ENCODE assay signal across 25 mouse cellular contexts in the genomic region with DNA sequence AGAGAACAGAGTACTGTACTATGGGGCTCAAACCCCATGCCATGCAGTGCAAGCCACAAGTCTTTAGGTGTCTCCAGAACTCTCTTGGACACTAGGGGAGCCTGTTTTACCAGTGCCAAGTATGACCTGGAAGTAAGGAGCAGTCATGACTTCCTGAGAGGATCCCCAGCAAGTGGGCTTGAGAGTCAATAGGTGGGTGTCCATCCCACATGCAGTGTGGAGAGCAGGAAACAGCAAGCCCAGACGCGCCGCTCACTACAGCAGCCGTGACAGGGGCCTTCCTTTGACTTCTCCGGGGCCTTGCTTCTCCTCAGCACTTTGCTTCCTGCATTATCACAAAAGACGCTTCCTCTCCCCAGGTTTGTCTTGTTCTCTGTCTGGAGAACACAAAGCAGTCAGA. TPM values are rescaled to one million over a fixed set of nuclear protein-coding genes. Genes with fewer than 3 reads are reported as not detected.
DNase-seq lines count a peak whose midpoint lies in the region; ATAC-seq and TF ChIP-seq lines count a peak whose summit lies in the region.
"Had no signal": no experiment of that assay in that cellular context is flagged by ENCODE, and none has a peak within 500 bp of the region (broad histone marks: within the 10 kb centered on the region; RNA-seq: fewer than 3 reads in every experiment).

No protein-coding gene starts in this region.

- H3K4me1 ChIP-seq in forebrain, embryonic 11.5 days (replicated peaks; ENCODE audit: control insufficient read depth, insufficient read depth, low read length), result no peaks in the 10 kb centered on the region
- no peaks in the 10 kb centered on the region for H3K4me1 ChIP-seq in forebrain, embryonic 15.5 days
- 0 out of 2 replicates have a peak, but pooled peaks cover 3% of the 10 kb centered on the region for H3K4me1 ChIP-seq in kidney, postnatal 0 days (replicated peaks; ENCODE audit: insufficient read depth, low read length)
- no peaks in the 10 kb centered on the region for H3K4me1 ChIP-seq in midbrain, embryonic 11.5 days (ENCODE audit: control insufficient read depth, insufficient read depth, low read length)
- H3K4me1 ChIP-seq in midbrain, embryonic 15.5 days, result no peaks in the 10 kb centered on the region
- H3K4me1 ChIP-seq: embryonic facial prominence, embryonic 12.5 days; forebrain, embryonic 13.5 days; hindbrain, embryonic 13.5 days; intestine, embryonic 15.5 days had no signal

- no peaks in the 10 kb centered on the region for H3K27me3 ChIP-seq in forebrain, embryonic 11.5 days (ENCODE audit: control insufficient read depth, insufficient read depth, low read length)
- H3K27me3 ChIP-seq in forebrain, embryonic 15.5 days, result peaks cover 5% of the 10 kb centered on the region; the same call in 1 of the 2 replicates
- H3K27me3 ChIP-seq in kidney, postnatal 0 days (ENCODE audit: insufficient read depth, low read length), result no peaks in the 10 kb centered on the region
- H3K27me3 ChIP-seq in midbrain, embryonic 11.5 days (ENCODE audit: control insufficient read depth, insufficient read depth, low read length), result no peaks in the 10 kb centered on the region
- no peaks in the 10 kb centered on the region for H3K27me3 ChIP-seq in midbrain, embryonic 15.5 days (replicated peaks)
- H3K27me3 ChIP-seq: CH12.LX; embryonic facial prominence, embryonic 12.5 days; intestine, embryonic 15.5 days; Patski had no signal

- 88% methylated on average over 6 of the region's 6 CpGs for WGBS in forebrain, embryonic 11.5 days
- 87% methylated on average over 6 of the region's 6 CpGs for WGBS in forebrain, embryonic 15.5 days
- 82% methylated on average over 6 of the region's 6 CpGs for WGBS in kidney, postnatal 0 days
- WGBS in midbrain, embryonic 11.5 days, result 87% methylated on average over 6 of the region's 6 CpGs
- 80% methylated on average over 6 of the region's 6 CpGs for WGBS in midbrain, embryonic 15.5 days

- no peak overlapping the region for H3K4me2 ChIP-seq in forebrain, embryonic 11.5 days (ENCODE audit: low read depth, low read length, severe bottlenecking)
- H3K4me2 ChIP-seq in forebrain, embryonic 15.5 days (replicated peaks), result no peak overlapping the region
- no peak overlapping the region for H3K4me2 ChIP-seq in kidney, postnatal 0 days (ENCODE audit: low read length)
- H3K4me2 ChIP-seq in midbrain, embryonic 11.5 days, result no peak overlapping the region
- no peak overlapping the region for H3K4me2 ChIP-seq in midbrain, embryonic 15.5 days
- H3K4me2 ChIP-seq: embryonic facial prominence, embryonic 12.5 days; forebrain, embryonic 13.5 days; heart, embryonic 13.5 days; hindbrain, embryonic 13.5 days; intestine, embryonic 15.5 days had no signal

- H3K9me3 ChIP-seq in forebrain, embryonic 11.5 days (ENCODE audit: control insufficient read depth, low read length), result no peaks in the 10 kb centered on the region
- no peaks in the 10 kb centered on the region for H3K9me3 ChIP-seq in forebrain, embryonic 15.5 days
- no peaks in the 10 kb centered on the region for H3K9me3 ChIP-seq in kidney, postnatal 0 days (replicated peaks; ENCODE audit: low read length)
- H3K9me3 ChIP-seq in midbrain, embryonic 11.5 days (ENCODE audit: control insufficient read depth, low read length), result no peaks in the 10 kb centered on the region
- H3K9me3 ChIP-seq in midbrain, embryonic 15.5 days, result no peaks in the 10 kb centered on the region
- H3K9me3 ChIP-seq: embryonic facial prominence, embryonic 12.5 days; forebrain, embryonic 13.5 days; heart, embryonic 10.5 days; heart, embryonic 13.5 days; hindbrain, embryonic 10.5 days; hindbrain, embryonic 13.5 days; intestine, embryonic 15.5 days had no signal

- peak; percentile 8; the same call in 1 of the 2 replicates for TF ChIP-seq CTCF in kidney, postnatal 0 days (IDR thresholded peaks at IDR 0.05; ENCODE audit: low read depth)

- ATAC-seq in forebrain, embryonic 11.5 days (replicated peaks; ENCODE audit: low FRiP score), result no peak
- no peak for ATAC-seq in forebrain, embryonic 15.5 days (replicated peaks)
- no peak for ATAC-seq in kidney, postnatal 0 days (replicated peaks; ENCODE audit: low FRiP score, low read depth)
- no peak for ATAC-seq in midbrain, embryonic 11.5 days (ENCODE audit: low FRiP score)
- no peak for ATAC-seq in midbrain, embryonic 15.5 days (replicated peaks)
- ATAC-seq: Patski had no signal

- H3K9ac ChIP-seq in forebrain, embryonic 11.5 days (ENCODE audit: low read length), result no peak overlapping the region
- no peak overlapping the region for H3K9ac ChIP-seq in forebrain, embryonic 15.5 days (replicated peaks)
- H3K9ac ChIP-seq in kidney, postnatal 0 days (ENCODE audit: low read depth, low read length), result no peak overlapping the region
- H3K9ac ChIP-seq in midbrain, embryonic 11.5 days (ENCODE audit: low read length), result no peak overlapping the region
- no peak overlapping the region for H3K9ac ChIP-seq in midbrain, embryonic 15.5 days
- H3K9ac ChIP-seq: embryonic facial prominence, embryonic 12.5 days; forebrain, embryonic 13.5 days; forebrain, postnatal 0 days; heart, embryonic 13.5 days; hindbrain, embryonic 13.5 days; intestine, embryonic 15.5 days had no signal

- H3K27ac ChIP-seq in forebrain, embryonic 11.5 days (ENCODE audit: low read depth, low read length), result no peak overlapping the region
- no peak overlapping the region for H3K27ac ChIP-seq in forebrain, embryonic 15.5 days (replicated peaks)
- H3K27ac ChIP-seq in kidney, postnatal 0 days, result no peak overlapping the region
- no peak overlapping the region for H3K27ac ChIP-seq in midbrain, embryonic 11.5 days (ENCODE audit: low read depth, low read length)
- no peak overlapping the region for H3K27ac ChIP-seq in midbrain, embryonic 15.5 days
- H3K27ac ChIP-seq: embryonic facial prominence, embryonic 12.5 days; forebrain, embryonic 13.5 days; gastrocnemius, adult 2 months; heart, embryonic 10.5 days; heart, embryonic 13.5 days; hindbrain, embryonic 10.5 days; hindbrain, embryonic 13.5 days; intestine, embryonic 15.5 days had no signal

- no peaks in the 10 kb centered on the region for H3K36me3 ChIP-seq in forebrain, embryonic 11.5 days (ENCODE audit: control insufficient read depth, insufficient read depth, low read length)
- no peaks in the 10 kb centered on the region for H3K36me3 ChIP-seq in forebrain, embryonic 15.5 days
- no peaks in the 10 kb centered on the region for H3K36me3 ChIP-seq in kidney, postnatal 0 days (ENCODE audit: insufficient read depth, low read length)
- H3K36me3 ChIP-seq in midbrain, embryonic 11.5 days (ENCODE audit: control insufficient read depth, insufficient read depth, low read length), result no peaks in the 10 kb centered on the region
- H3K36me3 ChIP-seq in midbrain, embryonic 15.5 days (replicated peaks), result no peaks in the 10 kb centered on the region
- H3K36me3 ChIP-seq: embryonic facial prominence, embryonic 12.5 days; G1E; heart, embryonic 10.5 days; heart, embryonic 13.5 days; hindbrain, embryonic 10.5 days; hindbrain, embryonic 13.5 days; intestine, embryonic 15.5 days had no signal

- no peak overlapping the region for H3K4me3 ChIP-seq in forebrain, embryonic 11.5 days (ENCODE audit: low read depth, low read length)
- no peak overlapping the region for H3K4me3 ChIP-seq in forebrain, embryonic 15.5 days
- no peak overlapping the region for H3K4me3 ChIP-seq in kidney, postnatal 0 days (replicated peaks; ENCODE audit: low read depth, low read length)
- no peak overlapping the region for H3K4me3 ChIP-seq in midbrain, embryonic 11.5 days (ENCODE audit: low read depth, low read length)
- H3K4me3 ChIP-seq in midbrain, embryonic 15.5 days, result no peak overlapping the region
- H3K4me3 ChIP-seq: embryonic facial prominence, embryonic 12.5 days; erythroblast, embryonic 14.5 days; forebrain, embryonic 13.5 days; gastrocnemius, adult 2 months; heart, embryonic 10.5 days; heart, embryonic 13.5 days; hindbrain, embryonic 10.5 days; hindbrain, embryonic 13.5 days; intestine, embryonic 15.5 days had no signal

- DNase-seq in forebrain, embryonic 11.5 days (ENCODE audit: low spot score), result peak; percentile 46
- no peak for DNase-seq in kidney, postnatal 0 days (ENCODE audit: low spot score)
- no peak for DNase-seq in kidney, adult 18-20 months
- peak; percentile 65 for DNase-seq in midbrain, embryonic 11.5 days (ENCODE audit: low spot score, missing footprints)
- DNase-seq: adrenal gland, postnatal 10 days; adrenal gland, postnatal 36 days; B cell, adult 2 months; cerebellum, adult 18-20 months; cerebellum, postnatal 14 days; forebrain, postnatal 0 days; gastrocnemius, adult 2 months; gastrocnemius, postnatal 14 days had no signal

RNA-seq across cellular contexts. Expression of a gene that starts 12.3 kb away (rescaled TPM):
- polyA plus RNA-seq in forebrain, embryonic 11.5 days (2014; fragmentation: Nextera tagmentation; extraction: Ambion mirVana), result 127 and 150 TPM in 2 replicates
- 56.3 and 57.7 TPM in 2 replicates for polyA plus RNA-seq in forebrain, embryonic 15.5 days (2015; fragmentation: Nextera tagmentation; extraction: Ambion mirVana)
- 42.1 and 42.5 TPM in 2 replicates for polyA plus RNA-seq in kidney, postnatal 0 days (2015; fragmentation: Nextera tagmentation; extraction: Ambion mirVana)
- polyA plus RNA-seq in midbrain, embryonic 11.5 days (2014; fragmentation: Nextera tagmentation; extraction: Ambion mirVana), result 135 and 140 TPM in 2 replicates
- polyA plus RNA-seq in midbrain, embryonic 15.5 days (2015; fragmentation: Nextera tagmentation; extraction: Ambion mirVana), result 12.0 and 18.7 TPM in 2 replicates

RNA-seq across cellular contexts. Expression of a gene that starts 27.9 kb away (rescaled TPM):
- polyA plus RNA-seq in forebrain, embryonic 11.5 days (2014; fragmentation: Nextera tagmentation; extraction: Ambion mirVana), result 4.5 and 5.1 TPM in 2 replicates
- 0.64 and 0.96 TPM in 2 replicates for polyA plus RNA-seq in forebrain, embryonic 15.5 days (2015; fragmentation: Nextera tagmentation; extraction: Ambion mirVana)
- polyA plus RNA-seq in kidney, postnatal 0 days (2015; fragmentation: Nextera tagmentation; extraction: Ambion mirVana), result 11.1 and 11.6 TPM in 2 replicates
- 4.3 TPM in 2 replicates for polyA plus RNA-seq in midbrain, embryonic 11.5 days (2014; fragmentation: Nextera tagmentation; extraction: Ambion mirVana)
- polyA plus RNA-seq in midbrain, embryonic 15.5 days (2015; fragmentation: Nextera tagmentation; extraction: Ambion mirVana), result 1.5 and 2.1 TPM in 2 replicates
- polyA plus RNA-seq: erythroblast, embryonic 14.5 days; G1E had no signal

Comparison
In these comparisons a context has a peak if more than half of its experiments do, and no peak if none do; other contexts are left out.
1. DNase-seq: peak in forebrain, embryonic 11.5 days (single experiment) and midbrain, embryonic 11.5 days (single experiment); none in kidney, postnatal 0 days (single experiment) and kidney, adult 18-20 months (single experiment).